Mouse (Mus musculus) kidney, postnatal 0 days (tissue): ENCODE measurements at regions not wholly inside any gene's neighbourhood (a gene's known extent, or its start where the extent isn't known, plus 50 kb on each side); places are given as distances from the start of the nearest gene placed in this dataset.

Experiments used
- ATAC-seq: fragments of 200-750 bp; cut with Nextera tagmentation; replicated peaks from 2 replicates; pipeline ENCODE4 v1.8.0; 2017; ENCODE audit warnings: low read depth, moderate number of reproducible peaks, moderate TSS enrichment, moderate library complexity; ENCODE audit not compliant: low FRiP score
- DNase-seq: peaks from one replicate; pipeline ENCODE4 v3.0.0-alpha.2; 2016; ENCODE audit warnings: low spot score
- H3K27ac ChIP-seq: fragments of 300-500 bp; sonication (generic); 2 replicates; pipeline ENCODE4 v1.5.1; 2014; ENCODE audit warnings: mild to moderate bottlenecking
- H3K27me3 ChIP-seq: fragments of 300-500 bp; sonication (generic); 2 replicates; pipeline ENCODE4 v1.6.1; 2014; ENCODE audit warnings: low read length, mixed read lengths; ENCODE audit not compliant: insufficient read depth
- H3K36me3 ChIP-seq: fragments of 300-500 bp; sonication (generic); 2 replicates; pipeline ENCODE4 v1.6.1; 2014; ENCODE audit warnings: low read length, mixed read lengths; ENCODE audit not compliant: insufficient read depth
- H3K4me1 ChIP-seq: fragments of 300-500 bp; sonication (generic); replicated peaks from 2 replicates; pipeline ENCODE4 v1.6.1; 2014; ENCODE audit warnings: antibody characterized with exemption, low read length, mixed read lengths; ENCODE audit not compliant: insufficient read depth
- H3K4me2 ChIP-seq: fragments of 300-500 bp; sonication (generic); 2 replicates; pipeline ENCODE4 v1.6.1; 2014; ENCODE audit warnings: mild to moderate bottlenecking, low read length, moderate library complexity, mixed read lengths
- H3K4me3 ChIP-seq: fragments of 300-500 bp; sonication (generic); replicated peaks from 2 replicates; pipeline ENCODE4 v1.5.1; 2014; ENCODE audit warnings: low read depth, low read length
- H3K9ac ChIP-seq: fragments of 300-500 bp; sonication (generic); 2 replicates; pipeline ENCODE4 v1.6.1; 2014; ENCODE audit warnings: low read depth, low read length
- H3K9me3 ChIP-seq: fragments of 300-500 bp; sonication (generic); replicated peaks from 2 replicates; pipeline ENCODE4 v1.6.1; 2016; ENCODE audit warnings: low read length, inconsistent platforms, mixed read lengths
- CTCF ChIP-seq: IDR thresholded peaks from 2 replicates; pipeline ENCODE4 v1.5.1; 2016; ENCODE audit warnings: antibody characterized with exemption, low read depth, mild to moderate bottlenecking, moderate library complexity
- WGBS: fragments of 180-500 bp; shearing (Covaris S2); extraction: QIAGEN DNeasy Blood & Tissue Kit; methylation state at CpG from one replicate; pipeline ENCODE4 v1.1.7; 2014; 5-methylcytosine and 5-hydroxymethylcytosine counted together

DNA sequence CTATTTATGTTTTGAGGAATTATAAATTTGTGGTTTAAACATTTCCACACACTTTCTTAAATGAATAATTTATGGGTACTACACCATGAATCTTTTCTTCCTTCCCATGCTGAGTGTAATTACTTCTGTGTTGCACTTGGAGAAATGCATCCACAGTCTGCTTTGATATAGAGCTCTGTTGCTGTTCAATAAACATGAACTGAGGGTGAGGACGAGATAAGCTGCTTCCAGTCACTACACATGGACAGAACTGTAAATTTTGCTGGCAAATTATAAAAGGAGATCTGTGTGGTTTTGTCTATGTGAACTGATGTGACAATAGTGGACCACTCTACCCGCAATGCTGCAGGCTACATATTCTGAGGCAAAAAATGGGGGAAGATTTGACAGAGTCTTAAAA lies 1205.1 kb upstream of the Ppp6c start:
- ATAC-seq, result no peak
- Histone ChIP-seq H3K27me3 (no peaks in the 10 kb centered on the region), H3K9ac (no peak overlapping the region), H3K4me2 (no peak overlapping the region), H3K9me3 (no peaks in the 10 kb centered on the region), H3K27ac (no peak overlapping the region), H3K36me3 (no peaks in the 10 kb centered on the region), H3K4me3 (no peak overlapping the region), H3K4me1 (no peaks in the 10 kb centered on the region)
- no peak for DNase-seq
- 50% methylated on average over 2 of the region's 2 CpGs for WGBS
- no peak for TF ChIP-seq CTCF

DNA sequence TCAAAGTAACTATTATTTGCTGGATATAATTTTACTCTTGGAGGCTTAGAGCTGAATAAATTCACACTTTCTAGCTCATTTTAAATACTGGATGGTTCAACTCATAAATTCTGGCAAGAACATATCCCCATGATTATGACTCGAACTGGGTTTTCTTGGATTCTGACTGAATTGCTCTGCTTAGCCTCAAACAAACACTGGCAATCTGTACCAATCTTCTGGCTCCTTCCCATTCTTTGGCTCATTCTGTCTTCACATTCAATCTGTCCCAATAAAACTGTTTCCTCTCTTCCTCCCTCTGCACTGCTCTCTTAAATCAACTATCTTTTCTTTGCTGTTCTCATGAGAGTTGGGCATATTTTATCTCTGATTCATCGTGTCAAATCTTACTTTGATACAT lies 1176.2 kb upstream of the Ppp6c start:
- 80% methylated on average over 2 of the region's 2 CpGs for WGBS
- no peak for TF ChIP-seq CTCF
- no peaks in the 10 kb centered on the region for H3K36me3 ChIP-seq
- no peaks in the 10 kb centered on the region for H3K9me3 ChIP-seq
- H3K9ac ChIP-seq, result no peak overlapping the region
- H3K27ac ChIP-seq, result no peak overlapping the region
- H3K4me3 ChIP-seq, result no peak overlapping the region
- no peak for DNase-seq
- H3K4me2 ChIP-seq, result no peak overlapping the region
- no peaks in the 10 kb centered on the region for H3K27me3 ChIP-seq
- no peaks in the 10 kb centered on the region for H3K4me1 ChIP-seq
- ATAC-seq, result no peak
